Mouse (Mus musculus): ENCODE data around the gene Vmn1r86. TPM values are rescaled to one million over a fixed set of nuclear protein-coding genes. Genes with fewer than 3 reads are reported as not detected.

Gene Vmn1r86
- not detected for total RNA-seq (2023)

DNA sequence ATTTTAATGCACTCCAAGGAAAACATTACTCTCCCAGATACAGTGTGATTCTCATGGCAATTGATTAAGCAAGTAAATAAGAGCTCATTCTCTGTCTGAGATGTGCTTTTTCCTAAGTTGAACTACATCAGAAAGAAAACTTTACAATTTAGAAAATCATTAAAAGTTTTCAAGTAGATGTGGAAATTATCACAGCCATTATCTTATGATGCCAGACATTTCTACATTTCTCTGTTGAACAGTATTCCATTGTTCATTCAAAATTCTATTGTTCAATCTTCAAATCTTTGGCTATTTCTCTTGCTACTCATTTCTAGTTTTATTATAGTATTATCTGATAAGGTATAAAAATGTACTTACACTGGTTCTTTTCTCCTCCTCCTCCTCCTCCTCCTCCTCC, at the start of gene Vmn1r86:
Gene Vmn1r86, minus strand, starts transcription at position 101 of the 400 bp plus-strand sequence.

GRCm38 (mm10) chr7:13159268-13159667, 39.6 kb upstream of the Vmn1r86 start, which contains the start of gene Vmn1r88:
Gene Vmn1r88, plus strand, starts transcription at chr7:13159568.

GRCm38 (mm10) chr7:13140057-13140456, 20.3 kb upstream of the Vmn1r86 start, which contains the start of gene Vmn1r87:
Gene Vmn1r87, minus strand, starts transcription at chr7:13140157.

DNA sequence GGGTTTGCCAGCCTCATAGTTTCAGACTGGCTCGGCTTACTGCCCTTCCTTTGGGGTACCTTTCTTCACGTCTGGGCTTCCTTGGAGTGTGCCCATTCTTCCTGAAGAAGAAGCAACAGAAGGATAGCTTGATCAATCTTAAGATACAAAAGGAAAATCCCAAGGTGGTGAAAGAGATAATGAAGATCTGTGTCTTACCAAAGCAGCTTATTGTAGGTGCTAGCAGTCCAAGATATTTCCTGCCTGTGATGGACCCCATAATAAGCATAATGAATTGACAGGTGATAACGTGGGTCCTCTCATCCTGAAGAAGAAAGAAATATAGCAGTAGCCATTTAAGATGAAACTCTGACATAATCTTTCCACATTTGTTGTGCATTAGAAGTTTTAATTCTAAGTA, 24.6 kb downstream of the Vmn1r86 start, which contains the start of gene Vmn1r85:
Gene Vmn1r85, minus strand, starts transcription at position 101 of the 400 bp plus-strand sequence.

DNA sequence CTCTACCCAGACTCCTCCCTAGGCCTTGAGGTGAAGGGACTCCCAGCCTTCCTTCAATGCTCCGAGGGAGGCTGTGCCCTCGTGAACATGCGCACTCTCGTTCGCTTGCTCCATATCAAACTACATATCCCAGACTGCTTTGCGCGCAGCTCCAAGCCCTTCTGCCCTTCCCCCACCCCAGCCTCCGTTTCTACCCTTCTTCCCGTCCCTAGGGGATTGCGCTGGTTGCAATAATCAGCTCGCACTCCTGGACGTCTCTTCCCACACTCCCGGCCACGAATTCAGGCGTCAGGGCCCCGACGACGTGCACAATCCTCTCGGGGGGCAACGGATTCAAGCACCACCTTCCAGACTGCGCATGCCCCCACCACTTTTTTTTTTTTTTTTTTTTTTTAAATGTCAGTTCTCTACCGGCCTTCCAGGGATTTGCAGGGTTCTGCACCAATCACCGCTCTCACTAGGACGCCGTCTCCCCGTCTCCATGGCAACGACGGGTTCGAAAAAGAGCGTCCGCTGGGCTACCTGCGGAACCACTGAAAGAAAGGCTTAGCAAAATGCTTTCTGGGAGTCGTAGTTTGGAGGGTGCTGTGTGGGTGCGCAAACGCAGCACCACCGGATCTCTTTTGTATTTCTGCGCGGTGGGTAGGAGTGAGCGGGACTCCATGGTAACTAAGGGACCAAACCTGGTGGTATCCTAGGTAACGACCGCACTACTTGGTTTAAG, 65.3 kb downstream of the Vmn1r86 start, which contains the start of gene Mzf1:
Gene Mzf1, minus strand, starts transcription at position 478 of the 724 bp plus-strand sequence.

Other genes with a start within 250 kb of the Vmn1r86 start
- gene Zfp128, start 238.7 kb downstream of the Vmn1r86 start, total RNA-seq (2023): 1 to 10 TPM; 1.7 TPM
- 10 to 100 TPM; 11.9 to 13.9 TPM for gene Zscan22, start 222.1 kb downstream of the Vmn1r86 start, total RNA-seq (2023)
- 1,000 to 10,000 TPM; 2,987 to 3,057 TPM for gene Rps5, start 197.6 kb downstream of the Vmn1r86 start, total RNA-seq (2023)
- gene Rnf225, start 192.5 kb downstream of the Vmn1r86 start, total RNA-seq (2023): 1 to 10 TPM; 1.3 to 2.1 TPM
- gene Zfp324, start 154.1 kb downstream of the Vmn1r86 start, total RNA-seq (2023): 1 to 10 TPM; 3.8 to 4.0 TPM
- gene Zfp446, start 142.1 kb downstream of the Vmn1r86 start, total RNA-seq (2023): 1 to 10 TPM; 8.4 to 10.0 TPM
- 1 to 10 TPM in 1 of 2 experiments, not detected in 1; 1.9 TPM for gene Slc27a5, start 121.7 kb downstream of the Vmn1r86 start, total RNA-seq (2023)
- 100 to 1,000 TPM; 399 to 401 TPM for gene Trim28, start 120.8 kb downstream of the Vmn1r86 start, total RNA-seq (2023)
- gene Zbtb45, start 109.9 kb downstream of the Vmn1r86 start, total RNA-seq (2023): 10 to 100 TPM; 22.0 to 22.4 TPM
- 100 to 1,000 TPM; 118 to 133 TPM for gene Chmp2a, start 85.1 kb downstream of the Vmn1r86 start, total RNA-seq (2023)
- gene Ube2m, start 81.6 kb downstream of the Vmn1r86 start, total RNA-seq (2023): 100 to 1,000 TPM in 1 of 2 experiments, 10 to 100 TPM in 1; 84.0 to 106 TPM
- gene Mzf1, start 65.2 kb downstream of the Vmn1r86 start, total RNA-seq (2023): under 1 TPM; 0.36 to 0.52 TPM
- gene Vmn1r85, start 24.7 kb downstream of the Vmn1r86 start, total RNA-seq (2023): not detected
- not detected for gene Vmn1r87, start 20.2 kb upstream of the Vmn1r86 start, total RNA-seq (2023)
- under 1 TPM; 0.26 to 0.30 TPM for gene Vmn1r88, start 39.7 kb upstream of the Vmn1r86 start, total RNA-seq (2023)
- gene Vmn1r89, start 93.1 kb upstream of the Vmn1r86 start, total RNA-seq (2023): not detected
- gene Lig1, start 157.4 kb upstream of the Vmn1r86 start, total RNA-seq (2023): 10 to 100 TPM; 18.0 to 23.3 TPM
- gene Zswim9, start 158.8 kb upstream of the Vmn1r86 start, total RNA-seq (2023): 1 to 10 TPM; 6.4 to 8.2 TPM
- gene Pla2g4c, start 204.7 kb upstream of the Vmn1r86 start, total RNA-seq (2023): 1 to 10 TPM; 1.0 to 1.2 TPM